Mouse (Mus musculus): Measurements from ENCODE around the gene Sp6.

DNA sequence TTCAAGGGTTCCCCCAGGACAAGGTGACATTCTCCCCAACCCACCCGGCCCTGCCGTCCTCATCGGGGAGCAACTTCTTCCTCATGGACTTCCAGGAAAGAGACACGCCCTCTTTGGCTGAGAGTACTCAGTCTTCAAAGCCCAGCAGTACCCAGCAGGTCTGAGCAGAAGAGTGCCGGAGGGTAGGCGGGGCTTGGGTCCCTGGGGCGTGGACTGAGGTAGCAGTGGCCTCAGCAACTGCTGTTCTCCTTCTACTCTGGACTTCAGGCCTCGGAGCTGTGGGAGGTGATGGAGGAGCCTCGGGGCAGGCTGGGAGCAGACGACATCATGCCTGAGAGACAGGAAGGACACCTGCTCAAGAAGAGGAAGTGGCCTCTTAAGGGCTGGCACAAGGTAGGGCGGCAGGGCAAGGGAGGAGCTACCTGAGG lies 39.0 kb downstream of the Sp6 start:
- TF ChIP-seq CTCF (IDR thresholded peaks at IDR 0.05; ENCODE audit: low read depth, low read length) (no peak), POLR2A (IDR thresholded peaks at IDR 0.05; ENCODE audit: extremely low read depth, insufficient read depth, low read length) (no peak)
